Mouse (Mus musculus) midbrain, postnatal 0 days (tissue): Measurements from ENCODE around the gene Comp. TPM values are rescaled to one million over a fixed set of nuclear protein-coding genes. Genes with fewer than 3 reads are reported as not detected.
A peak's percentile ranks its signal among the peaks of the same experiment; 100 is the strongest.

ENCODE experiments used
- ATAC-seq: fragments of 200-750 bp; cut with Nextera tagmentation; 2 replicates; pipeline ENCODE4 v1.8.0; 2017; ENCODE audit warnings: moderate number of reproducible peaks, mild to moderate bottlenecking, moderate TSS enrichment, moderate library complexity; ENCODE audit not compliant: low FRiP score
- DNase-seq: peaks from one replicate; pipeline ENCODE4 v3.0.0-alpha.2; 2015; ENCODE audit warnings: low spot score
- H3K27ac ChIP-seq: fragments of 300-500 bp; sonication (generic); 2 replicates; pipeline ENCODE4 v1.5.1; 2014; ENCODE audit warnings: low read depth, mild to moderate bottlenecking, low read length, mixed read lengths
- H3K27me3 ChIP-seq: fragments of 300-500 bp; sonication (generic); 2 replicates; pipeline ENCODE4 v1.6.1; 2014; ENCODE audit warnings: low read length, control low read depth, mixed read lengths; ENCODE audit not compliant: insufficient read depth
- H3K36me3 ChIP-seq: fragments of 300-500 bp; sonication (generic); 2 replicates; pipeline ENCODE4 v1.6.1; 2014; ENCODE audit warnings: low read length, control low read depth, mixed read lengths; ENCODE audit not compliant: insufficient read depth
- H3K4me1 ChIP-seq: fragments of 300-500 bp; sonication (generic); 2 replicates; pipeline ENCODE4 v1.6.1; 2014; ENCODE audit warnings: mild to moderate bottlenecking, control low read depth, antibody characterized with exemption, low read length, mixed read lengths; ENCODE audit not compliant: insufficient read depth
- H3K4me2 ChIP-seq: fragments of 300-500 bp; sonication (generic); 2 replicates; pipeline ENCODE4 v1.6.1; 2014; ENCODE audit warnings: low read depth, mild to moderate bottlenecking, low read length, mixed read lengths; ENCODE audit not compliant: poor library complexity, severe bottlenecking
- H3K4me3 ChIP-seq: fragments of 300-500 bp; sonication (generic); 2 replicates; pipeline ENCODE4 v1.5.1; 2014; ENCODE audit warnings: low read depth, mild to moderate bottlenecking, low read length, moderate library complexity
- H3K9ac ChIP-seq: fragments of 300-500 bp; sonication (generic); replicated peaks from 2 replicates; pipeline ENCODE4 v1.6.1; 2014; ENCODE audit warnings: mild to moderate bottlenecking, low read length, moderate library complexity, mixed read lengths; ENCODE audit not compliant: poor library complexity, severe bottlenecking
- H3K9me3 ChIP-seq: fragments of 300-500 bp; sonication (generic); 2 replicates; pipeline ENCODE4 v1.6.1; 2016; ENCODE audit warnings: low read length, control low read depth
- CTCF ChIP-seq: IDR thresholded peaks from 2 replicates; pipeline ENCODE4 v1.5.1; 2016; ENCODE audit warnings: antibody characterized with exemption, mild to moderate bottlenecking
- WGBS: fragments of 180-500 bp; shearing (Covaris S2); extraction: QIAGEN DNeasy Blood & Tissue Kit; methylation state at CpG from one replicate; pipeline ENCODE4 v1.1.7; 2014; 5-methylcytosine and 5-hydroxymethylcytosine counted together
- polyA plus RNA-seq: library from polyadenylated mRNA; unstranded; fragments of >200 nt; fragmentation: Nextera tagmentation; extraction: Ambion mirVana; gene quantifications from 2 replicates; pipeline ENCODE4 v1.2.1, GENCODE M21; 2015
- total RNA-seq: library from RNA; depleted of rRNA; stranded (reverse); fragments of >200 nt; gene quantifications from 2 replicates; pipeline ENCODE4 v1.2.3, GENCODE M21; 2014

Comp gene
- total and polyA plus RNA-seq, 2 experiments from 2014 or later, result 0.38 to 0.49 TPM

DNA sequence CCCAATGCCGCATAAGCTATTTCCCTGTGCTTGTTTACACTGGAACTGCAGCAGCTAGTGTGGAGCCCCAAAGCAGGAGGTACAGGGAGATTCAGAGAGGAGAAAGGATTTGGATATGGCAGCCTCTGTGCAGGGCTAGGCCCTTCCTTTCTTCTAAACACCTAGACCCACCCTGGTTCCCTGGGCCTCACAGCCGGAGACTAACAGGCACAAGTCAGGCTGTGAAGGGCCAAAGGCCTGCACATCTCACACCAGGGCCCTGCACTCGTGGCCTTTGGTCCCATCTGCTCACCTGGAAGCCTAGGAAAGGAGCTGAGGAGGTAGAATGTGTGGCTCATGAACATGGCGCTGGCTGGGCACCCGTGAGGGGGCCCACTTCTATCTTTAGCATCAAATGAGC lies 22.8 kb downstream of the Comp start:
- H3K36me3 ChIP-seq, result peaks cover 30% of the 10 kb centered on the region
- TF ChIP-seq CTCF, result no peak
- H3K27me3 ChIP-seq, result no peaks in the 10 kb centered on the region
- no peaks in the 10 kb centered on the region for H3K9me3 ChIP-seq
- H3K4me1 ChIP-seq, result no peaks in the 10 kb centered on the region
- ATAC-seq (no peak), DNase-seq (no peak)
- WGBS, result 79% methylated on average over 5 of the region's 5 CpGs
- H3K4me2 ChIP-seq, result no peak overlapping the region
- no peak overlapping the region for H3K27ac ChIP-seq
- H3K9ac ChIP-seq, result no peak overlapping the region
- H3K4me3 ChIP-seq, result no peak overlapping the region

DNA sequence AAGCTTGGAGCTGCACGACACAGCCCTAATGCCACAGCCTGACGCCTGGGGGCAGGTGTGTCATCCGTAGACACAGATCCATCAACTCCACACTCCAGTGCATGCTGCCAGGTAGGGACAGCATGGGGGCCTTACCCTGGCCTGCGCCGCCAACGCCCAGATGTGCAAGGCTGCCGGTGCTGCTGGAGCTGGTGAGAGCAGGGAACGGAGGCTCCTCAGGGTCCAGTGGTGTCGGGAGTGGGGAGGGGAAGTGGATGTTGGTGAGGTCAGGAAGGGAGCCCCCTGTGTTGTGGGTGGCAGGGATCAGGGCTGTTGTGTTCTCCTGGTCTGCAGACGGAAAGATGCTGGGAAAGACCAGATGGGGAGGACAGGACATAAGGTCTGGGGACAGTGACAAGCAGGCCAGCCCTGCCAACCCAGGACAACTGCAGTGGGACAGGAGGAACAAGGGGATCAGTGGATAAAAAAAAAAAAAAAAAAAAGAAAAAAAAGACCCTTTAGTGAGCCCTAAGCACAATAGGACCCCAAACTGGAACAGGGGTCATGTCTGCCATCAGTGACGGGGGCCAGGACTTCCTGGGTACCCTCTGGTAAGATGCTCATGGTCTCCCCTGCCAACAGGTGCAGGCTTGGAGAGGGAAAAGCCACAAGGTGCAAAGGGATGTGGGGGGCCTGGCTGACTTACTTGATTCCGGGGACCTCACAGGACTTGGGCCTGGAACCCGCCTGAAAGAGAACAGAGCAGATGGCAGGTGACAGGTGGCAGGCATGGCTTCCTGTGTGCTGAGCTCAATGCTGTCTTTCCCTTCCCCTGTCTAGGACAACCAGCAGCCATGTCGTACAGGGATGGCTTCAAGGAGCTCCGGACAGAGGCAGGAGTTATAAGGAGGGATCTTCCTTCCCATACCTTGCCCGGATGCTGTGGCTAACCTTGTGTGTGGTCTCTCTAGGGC lies 24.5 kb downstream of the Comp start:
- ATAC-seq (no peak), DNase-seq (no peak)
- Histone ChIP-seq H3K4me3 (no peak overlapping the region), H3K36me3 (peaks cover 31% of the 10 kb centered on the region), H3K4me2 (no peak overlapping the region), H3K27me3 (no peaks in the 10 kb centered on the region), H3K9me3 (no peaks in the 10 kb centered on the region), H3K4me1 (no peaks in the 10 kb centered on the region), H3K27ac (no peak overlapping the region), H3K9ac (no peak overlapping the region)
- TF ChIP-seq CTCF, result no peak
- 89% methylated on average over 16 of the region's 16 CpGs for WGBS

DNA sequence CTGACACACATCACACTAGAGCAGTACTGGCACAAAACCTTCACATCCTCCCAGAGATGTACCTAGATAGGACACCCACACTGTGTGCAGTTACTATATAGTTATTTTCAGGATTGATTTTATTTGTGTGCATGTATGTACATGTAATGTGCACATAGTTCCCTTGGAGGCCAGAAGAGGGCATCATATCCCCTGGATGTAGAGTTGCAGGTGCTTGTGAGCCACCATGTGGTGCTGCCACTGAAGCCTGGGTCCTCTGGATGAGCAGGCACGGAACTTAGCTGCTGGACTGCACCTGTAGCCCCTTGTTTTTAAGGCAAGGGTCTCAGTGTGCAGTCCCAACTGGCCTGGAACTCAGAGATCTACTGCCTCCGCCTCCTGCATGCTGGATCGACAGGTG lies 30.9 kb downstream of the Comp start:
- DNase-seq, result no peak
- no peak for ATAC-seq
- Histone ChIP-seq H3K36me3 (peaks cover 13% of the 10 kb centered on the region), H3K4me1 (peaks cover 5% of the 10 kb centered on the region; the same call in 1 of the 2 replicates), H3K27ac (no peak overlapping the region), H3K4me3 (no peak overlapping the region), H3K4me2 (no peak overlapping the region), H3K9ac (no peak overlapping the region), H3K9me3 (no peaks in the 10 kb centered on the region), H3K27me3 (no peaks in the 10 kb centered on the region)
- peak; percentile 19; the same call in 1 of the 2 replicates for TF ChIP-seq CTCF
- WGBS, result 94% methylated on average over 3 of the region's 3 CpGs

DNA sequence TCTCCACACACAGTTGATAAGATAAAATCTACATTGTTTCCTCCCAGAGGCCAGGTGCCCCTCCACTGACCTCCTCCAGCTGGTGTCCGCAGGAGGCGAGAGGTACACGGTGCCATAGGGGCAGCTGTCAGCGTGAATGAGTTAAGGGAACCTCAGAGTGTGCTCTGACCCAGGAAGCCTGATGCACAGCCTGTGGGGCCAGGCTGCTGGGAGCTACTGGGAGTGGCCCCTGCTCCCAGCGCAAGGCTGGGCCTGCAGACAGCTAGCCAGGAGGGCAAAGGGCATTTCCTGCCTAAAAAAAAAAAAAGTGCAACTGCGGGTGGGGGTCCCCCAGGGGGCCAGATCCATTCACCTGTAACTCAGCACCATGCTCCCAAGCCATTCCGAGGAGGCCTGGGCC lies 31.8 kb downstream of the Comp start:
- Histone ChIP-seq H3K27ac (no peak overlapping the region), H3K27me3 (no peaks in the 10 kb centered on the region), H3K4me1 (peaks cover 10% of the 10 kb centered on the region; the same call in 1 of the 2 replicates), H3K36me3 (peaks cover 11% of the 10 kb centered on the region), H3K9ac (no peak overlapping the region), H3K4me3 (no peak overlapping the region), H3K9me3 (no peaks in the 10 kb centered on the region), H3K4me2 (no peak overlapping the region)
- no peak for DNase-seq
- no peak for ATAC-seq
- no peak for TF ChIP-seq CTCF
- 75% methylated on average over 7 of the region's 7 CpGs for WGBS

DNA sequence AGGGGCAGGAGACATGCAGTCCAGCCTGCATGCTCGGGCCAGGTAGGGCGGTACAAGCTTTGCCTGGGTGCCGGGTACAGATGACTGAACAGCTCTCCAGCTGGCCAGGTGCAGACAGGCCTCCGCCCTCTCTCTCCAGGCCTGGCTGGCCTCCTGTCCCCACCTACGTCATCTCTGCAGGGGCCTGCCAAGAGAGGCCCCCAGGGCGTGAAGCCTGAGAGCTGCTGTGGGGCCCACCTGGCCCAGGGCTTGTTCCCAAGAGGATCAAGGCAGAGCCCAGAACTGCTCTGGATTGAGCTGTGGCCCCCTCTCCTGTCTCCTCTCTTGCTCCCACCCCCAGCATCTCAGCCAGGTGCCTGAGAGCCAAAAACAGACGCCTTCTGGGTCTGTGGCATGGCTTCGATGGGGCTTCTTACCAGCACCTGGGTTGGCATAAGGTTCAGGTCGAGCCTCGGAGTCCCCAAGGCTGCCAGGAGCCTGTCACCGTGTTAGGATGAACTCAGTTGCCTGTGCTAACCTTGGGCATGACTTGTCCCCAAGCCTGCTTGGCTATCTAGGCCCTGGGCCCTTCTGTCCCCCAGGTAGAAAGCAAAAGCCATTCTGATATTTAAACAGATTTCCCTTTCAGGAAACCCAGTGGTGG lies 33.2 kb downstream of the Comp start:
- no peaks in the 10 kb centered on the region for H3K9me3 ChIP-seq
- H3K36me3 ChIP-seq, result peaks cover 8% of the 10 kb centered on the region
- DNase-seq (no peak), ATAC-seq (no peak)
- no peaks in the 10 kb centered on the region for H3K27me3 ChIP-seq
- no peak overlapping the region for H3K9ac ChIP-seq
- peaks cover 10% of the 10 kb centered on the region; the same call in 1 of the 2 replicates for H3K4me1 ChIP-seq
- TF ChIP-seq CTCF, result no peak
- no peak overlapping the region for H3K4me3 ChIP-seq
- H3K27ac ChIP-seq, result no peak overlapping the region
- WGBS, result 81% methylated on average over 10 of the region's 11 CpGs
- no peak overlapping the region for H3K4me2 ChIP-seq

DNA sequence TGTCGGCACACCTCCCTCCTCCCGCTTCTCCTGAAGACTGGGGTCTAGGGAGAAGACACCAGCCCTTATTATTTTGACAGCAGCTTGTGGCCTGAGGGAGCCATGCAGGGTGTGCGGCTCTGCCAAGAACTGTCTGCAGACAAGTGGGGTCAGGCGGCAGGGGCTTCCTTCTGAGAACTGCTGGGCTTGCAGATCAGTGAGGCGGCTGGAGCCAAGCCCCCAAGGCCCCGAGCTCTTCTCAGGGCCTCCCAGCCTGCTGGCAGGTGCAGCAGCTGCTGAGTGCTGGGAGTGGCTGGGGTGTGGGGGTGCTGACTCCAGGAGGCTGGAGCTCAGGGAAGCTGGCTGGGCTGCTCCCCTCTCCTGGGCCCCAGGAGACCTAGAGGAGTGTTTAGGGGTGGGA lies 34.9 kb downstream of the Comp start:
- H3K4me2 ChIP-seq, result no peak overlapping the region
- no peak for ATAC-seq
- no peak overlapping the region; the same call in 1 of the 2 replicates for H3K9ac ChIP-seq
- no peaks in the 10 kb centered on the region for H3K9me3 ChIP-seq
- 13% methylated on average over 6 of the region's 6 CpGs for WGBS
- H3K4me1 ChIP-seq, result peaks cover 10% of the 10 kb centered on the region; the same call in 1 of the 2 replicates
- TF ChIP-seq CTCF, result no peak
- H3K27me3 ChIP-seq, result no peaks in the 10 kb centered on the region
- H3K36me3 ChIP-seq, result peaks cover 5% of the 10 kb centered on the region; the same call in 1 of the 2 replicates
- DNase-seq, result peak; percentile 58
- peak overlapping the region; percentile 59; the same call in 1 of the 2 replicates for H3K27ac ChIP-seq
- no peak overlapping the region for H3K4me3 ChIP-seq
